Mouse (Mus musculus) heart, embryonic 15.5 days (tissue): Measurements from ENCODE around the gene Acad10. TPM values are rescaled to one million over a fixed set of nuclear protein-coding genes. Genes with fewer than 3 reads are reported as not detected.

Source experiments
- ATAC-seq: fragments of 200-750 bp; cut with Nextera tagmentation; replicated peaks from 2 replicates; pipeline ENCODE4 v1.8.0; 2017; ENCODE audit warnings: low read depth, moderate TSS enrichment; ENCODE audit not compliant: insufficient number of reproducible peaks, insufficient read depth, low FRiP score
- H3K27ac ChIP-seq: fragments of 300-500 bp; sonication (generic); 2 replicates; pipeline ENCODE4 v1.5.1; 2015; ENCODE audit warnings: mild to moderate bottlenecking, inconsistent platforms
- H3K27me3 ChIP-seq: fragments of 300-500 bp; sonication (generic); 2 replicates; pipeline ENCODE4 v1.6.1; 2015; ENCODE audit warnings: inconsistent platforms
- H3K36me3 ChIP-seq: fragments of 300-500 bp; sonication (generic); 2 replicates; pipeline ENCODE4 v1.6.1; 2015; ENCODE audit warnings: mild to moderate bottlenecking, inconsistent platforms
- H3K4me1 ChIP-seq: fragments of 300-500 bp; sonication (generic); replicated peaks from 2 replicates; pipeline ENCODE4 v1.6.1; 2015; ENCODE audit warnings: inconsistent platforms
- H3K4me2 ChIP-seq: fragments of 300-500 bp; sonication (generic); 2 replicates; pipeline ENCODE4 v1.6.1; 2015; ENCODE audit warnings: inconsistent platforms, mild to moderate bottlenecking, moderate library complexity
- H3K4me3 ChIP-seq: fragments of 300-500 bp; sonication (generic); 2 replicates; pipeline ENCODE4 v1.5.1; 2015; ENCODE audit warnings: mild to moderate bottlenecking, inconsistent platforms
- H3K9ac ChIP-seq: fragments of 300-500 bp; sonication (generic); 2 replicates; pipeline ENCODE4 v1.6.1; 2015; ENCODE audit warnings: mild to moderate bottlenecking, inconsistent platforms
- H3K9me3 ChIP-seq: fragments of 300-500 bp; sonication (generic); replicated peaks from 2 replicates; pipeline ENCODE4 v1.6.1; 2016; ENCODE audit warnings: inconsistent platforms
- WGBS: fragments of 180-500 bp; shearing (Covaris S2); methylation state at CpG from one replicate; pipeline ENCODE4 v1.1.7; 2015; ENCODE audit warnings: mixed read lengths; 5-methylcytosine and 5-hydroxymethylcytosine counted together
- polyA plus RNA-seq: library from polyadenylated mRNA; unstranded; fragments of >200 nt; fragmentation: Nextera tagmentation; extraction: Ambion mirVana; gene quantifications from 2 replicates; pipeline ENCODE4 v1.2.1, GENCODE M21; 2015

Gene Acad10
- polyA plus RNA-seq, 1 experiment from 2014 or later, result 1.6 TPM

DNA sequence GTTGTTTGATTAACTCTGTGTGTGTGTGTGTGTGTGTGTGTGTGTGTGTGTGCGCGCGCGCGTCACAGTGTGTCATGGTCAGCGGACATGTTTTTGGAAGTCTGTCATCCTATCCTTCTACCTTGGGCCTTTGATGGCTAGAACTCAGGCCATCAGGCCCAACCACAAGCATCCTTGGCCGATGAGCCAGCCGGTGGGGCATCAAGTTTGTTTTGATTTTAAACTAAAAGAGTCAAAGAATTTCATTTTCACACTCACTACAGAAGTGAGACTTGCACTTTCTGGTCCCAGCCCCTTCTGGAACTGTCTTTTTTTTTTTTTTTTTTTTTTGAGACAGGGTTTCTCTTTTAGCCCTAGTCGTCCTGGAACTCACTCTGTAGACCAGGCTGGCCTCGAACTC is 75.3 kb downstream of the Acad10 start:
- H3K9me3 ChIP-seq, result no peaks in the 10 kb centered on the region
- no peak overlapping the region for H3K4me2 ChIP-seq
- no peaks in the 10 kb centered on the region for H3K27me3 ChIP-seq
- ATAC-seq, result no peak
- H3K36me3 ChIP-seq, result 0 out of 2 replicates have a peak, but pooled peaks cover 5% of the 10 kb centered on the region
- no peak overlapping the region for H3K9ac ChIP-seq
- WGBS, result 93% methylated on average over 10 of the region's 10 CpGs
- peaks cover 23% of the 10 kb centered on the region for H3K4me1 ChIP-seq
- H3K27ac ChIP-seq, result no peak overlapping the region
- no peak overlapping the region for H3K4me3 ChIP-seq

GRCm38 (mm10) chr5:121583765-121584501 is 76.4 kb downstream of the Acad10 start:
- peak; percentile 83 for ATAC-seq
- Histone ChIP-seq H3K9me3 (no peaks in the 10 kb centered on the region), H3K9ac (no peak overlapping the region), H3K27ac (peak overlapping the region; percentile 41; the same call in 1 of the 2 replicates), H3K27me3 (no peaks in the 10 kb centered on the region), H3K36me3 (peaks cover 15% of the 10 kb centered on the region; the same call in 1 of the 2 replicates), H3K4me1 (peaks cover 23% of the 10 kb centered on the region), H3K4me2 (no peak overlapping the region; the same call in 1 of the 2 replicates), H3K4me3 (no peak overlapping the region)
- 46% methylated on average over 12 of the region's 12 CpGs for WGBS

DNA sequence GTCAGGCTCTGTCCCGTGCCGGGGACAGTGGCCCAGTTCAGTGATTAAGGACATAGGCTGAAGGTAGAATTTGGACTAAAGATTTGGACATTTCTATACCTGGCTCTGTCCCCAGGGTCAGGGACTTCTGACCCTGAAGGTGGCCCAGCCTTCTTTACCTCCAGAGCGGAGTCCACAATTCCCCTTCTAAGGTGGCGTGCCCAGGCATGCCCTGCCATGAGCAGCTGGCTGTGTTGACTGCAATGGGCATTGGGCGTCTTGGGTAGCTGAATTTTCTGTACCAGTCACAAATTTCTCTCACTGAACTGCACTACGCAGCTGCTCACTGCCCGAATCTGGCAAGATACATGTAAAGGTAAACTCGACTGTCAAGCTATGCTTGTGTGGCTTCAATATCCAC is 78.4 kb downstream of the Acad10 start:
- Histone ChIP-seq H3K9me3 (no peaks in the 10 kb centered on the region), H3K27me3 (no peaks in the 10 kb centered on the region), H3K4me1 (peaks cover 24% of the 10 kb centered on the region), H3K4me3 (no peak overlapping the region), H3K9ac (no peak overlapping the region), H3K4me2 (no peak overlapping the region), H3K36me3 (peaks cover 16% of the 10 kb centered on the region; the same call in 1 of the 2 replicates), H3K27ac (no peak overlapping the region)
- 89% methylated on average over 8 of the region's 8 CpGs for WGBS
- ATAC-seq, result no peak

GRCm38 (mm10) chr5:121576927-121577488 is 83.3 kb downstream of the Acad10 start:
- H3K4me3 ChIP-seq, result no peak overlapping the region
- ATAC-seq, result no peak
- no peak overlapping the region for H3K4me2 ChIP-seq
- H3K27ac ChIP-seq, result no peak overlapping the region
- H3K9me3 ChIP-seq, result no peaks in the 10 kb centered on the region
- 0 out of 2 replicates have a peak, but pooled peaks cover 6% of the 10 kb centered on the region for H3K4me1 ChIP-seq
- H3K27me3 ChIP-seq, result no peaks in the 10 kb centered on the region
- H3K36me3 ChIP-seq, result peaks cover 16% of the 10 kb centered on the region; the same call in 1 of the 2 replicates
- no peak overlapping the region for H3K9ac ChIP-seq
- WGBS, result 75% methylated on average over 11 of the region's 11 CpGs

GRCm38 (mm10) chr5:121575867-121576266 is 84.4 kb downstream of the Acad10 start:
- H3K27ac ChIP-seq, result no peak overlapping the region
- no peaks in the 10 kb centered on the region for H3K27me3 ChIP-seq
- H3K4me1 ChIP-seq, result peaks cover 7% of the 10 kb centered on the region
- H3K4me2 ChIP-seq, result no peak overlapping the region
- no peak overlapping the region for H3K9ac ChIP-seq
- no peak for ATAC-seq
- H3K9me3 ChIP-seq, result no peaks in the 10 kb centered on the region
- peaks cover 14% of the 10 kb centered on the region; the same call in 1 of the 2 replicates for H3K36me3 ChIP-seq
- WGBS, result 95% methylated on average over 11 of the region's 11 CpGs
- no peak overlapping the region for H3K4me3 ChIP-seq

DNA sequence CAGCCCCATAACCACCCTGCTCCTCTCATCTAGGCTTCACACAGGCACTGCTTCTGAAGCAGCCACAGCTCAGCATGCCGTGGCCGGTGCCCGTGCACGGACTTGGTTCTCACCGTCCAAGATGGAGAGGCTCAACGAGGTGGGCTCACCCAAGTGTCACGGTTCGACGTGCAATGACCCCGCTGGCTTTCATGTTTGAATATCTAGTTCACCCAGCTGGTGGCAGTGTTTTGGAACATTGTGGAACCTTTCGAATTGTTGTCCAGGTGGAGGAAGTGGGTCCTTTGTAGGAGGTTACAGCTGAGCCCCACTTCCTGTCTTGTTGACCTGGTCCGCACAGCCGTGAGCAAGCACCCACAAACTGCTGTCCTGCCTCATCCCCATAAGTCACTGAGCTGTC is 86.2 kb downstream of the Acad10 start:
- Histone ChIP-seq H3K36me3 (peaks cover 3% of the 10 kb centered on the region; the same call in 1 of the 2 replicates), H3K9me3 (no peaks in the 10 kb centered on the region), H3K27me3 (no peaks in the 10 kb centered on the region)

More for the DNA sequence above, 86.2 kb downstream of the Acad10 start:
- H3K27ac ChIP-seq, result no peak overlapping the region
- 87% methylated on average over 13 of the region's 13 CpGs for WGBS
- H3K4me3 ChIP-seq, result no peak overlapping the region
- no peak for ATAC-seq
- peaks cover 7% of the 10 kb centered on the region for H3K4me1 ChIP-seq
- H3K9ac ChIP-seq, result no peak overlapping the region
- no peak overlapping the region for H3K4me2 ChIP-seq

Other genes starting within 250 kb of the Acad10 start
- 2.7 and 4.3 TPM in 2 replicates for gene Tmem116, start 208.6 kb downstream of the Acad10 start, polyA plus RNA-seq
- gene Erp29, start 208.0 kb downstream of the Acad10 start, polyA plus RNA-seq, result 110 and 140 TPM in 2 replicates
- gene Adam1b, start 157.1 kb downstream of the Acad10 start, polyA plus RNA-seq, result 0.05 and 0.11 TPM in 2 replicates
- gene Adam1a, start 115.0 kb downstream of the Acad10 start, polyA plus RNA-seq, result 0.86 and 0.91 TPM in 2 replicates
- gene Gm42878, start 115.0 kb downstream of the Acad10 start, polyA plus RNA-seq, result 0.18 TPM in 1 of 2 replicates, not detected in the other
- 30.5 and 33.1 TPM in 2 replicates for gene Mapkapk5, start 114.6 kb downstream of the Acad10 start, polyA plus RNA-seq
- 95.0 and 119 TPM in 2 replicates for gene Aldh2, start 66.7 kb downstream of the Acad10 start, polyA plus RNA-seq
- 6.0 and 6.1 TPM in 2 replicates for gene Acad12, start 41.6 kb downstream of the Acad10 start, polyA plus RNA-seq
- 22.7 and 28.5 TPM in 2 replicates for gene Brap, start within 50 bp of the Acad10 start, polyA plus RNA-seq
- 59.4 and 63.7 TPM in 2 replicates for gene Atxn2, start 50.8 kb upstream of the Acad10 start, polyA plus RNA-seq
- gene Sh2b3, start 177.1 kb upstream of the Acad10 start, polyA plus RNA-seq, result 13.2 and 18.5 TPM in 2 replicates
- gene Pheta1, start 188.5 kb upstream of the Acad10 start, polyA plus RNA-seq, result 15.1 and 18.2 TPM in 2 replicates